Mouse (Mus musculus): ENCODE measurements at regions not wholly inside any gene's neighbourhood (a gene's known extent, or its start where the extent isn't known, plus 50 kb on each side); places are given as distances from the start of the nearest gene placed in this dataset.
A peak's percentile ranks its signal among the peaks of the same experiment; 100 is the strongest.

DNA sequence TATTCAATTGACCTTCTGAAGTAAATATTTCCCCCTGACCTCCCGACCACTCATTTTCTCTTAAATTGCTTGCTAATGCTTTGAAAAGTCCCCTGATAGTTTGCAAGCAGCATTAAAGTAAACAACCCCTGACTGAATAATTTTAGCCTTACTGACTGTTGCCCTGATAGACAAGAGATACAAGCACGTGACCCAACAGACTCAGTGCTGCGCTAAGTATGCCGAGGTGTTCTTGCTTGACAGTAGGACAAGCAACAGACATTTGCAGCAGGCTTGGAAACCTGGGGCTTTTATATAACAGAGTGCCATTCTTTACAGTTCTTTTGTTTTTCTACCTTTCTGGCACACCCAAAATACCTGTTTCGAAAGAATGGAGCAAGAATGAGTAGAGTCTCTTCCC, 2779.9 kb upstream of the Gm7489 start:
- no peak overlapping the region for H3K27ac ChIP-seq

GRCm38 (mm10) chr15:51105359-51106008, 2779.2 kb upstream of the Gm7489 start:
- Histone ChIP-seq H3K9ac (no peak overlapping the region), H3K4me2 (replicated peaks) (peak overlapping the region; percentile 30), H3K27me3 (no peaks in the 10 kb centered on the region), H3K4me3 (no peak overlapping the region), H3K9me3 (no peaks in the 10 kb centered on the region), H3K27ac (no peak overlapping the region), H3K36me3 (no peaks in the 10 kb centered on the region), H3K4me1 (peaks cover 10% of the 10 kb centered on the region; the same call in 1 of the 2 replicates)
- 62% methylated on average over 17 of the region's 17 CpGs for WGBS
- ATAC-seq (ENCODE audit: low FRiP score, low read depth) = no peak

More for the DNA sequence above, 2779.9 kb upstream of the Gm7489 start:
- Histone ChIP-seq H3K9ac (0 out of 2 replicates have a peak overlapping the region, but pooled peaks have one; percentile 36), H3K9me3 (no peaks in the 10 kb centered on the region), H3K4me2 (replicated peaks) (peak overlapping the region; percentile 51), H3K36me3 (no peaks in the 10 kb centered on the region), H3K27me3 (no peaks in the 10 kb centered on the region), H3K4me1 (peaks cover 10% of the 10 kb centered on the region; the same call in 1 of the 2 replicates), H3K4me3 (no peak overlapping the region)
- no peak for ATAC-seq (ENCODE audit: low FRiP score, low read depth)
- 47% methylated on average over 5 of the region's 5 CpGs for WGBS

DNA sequence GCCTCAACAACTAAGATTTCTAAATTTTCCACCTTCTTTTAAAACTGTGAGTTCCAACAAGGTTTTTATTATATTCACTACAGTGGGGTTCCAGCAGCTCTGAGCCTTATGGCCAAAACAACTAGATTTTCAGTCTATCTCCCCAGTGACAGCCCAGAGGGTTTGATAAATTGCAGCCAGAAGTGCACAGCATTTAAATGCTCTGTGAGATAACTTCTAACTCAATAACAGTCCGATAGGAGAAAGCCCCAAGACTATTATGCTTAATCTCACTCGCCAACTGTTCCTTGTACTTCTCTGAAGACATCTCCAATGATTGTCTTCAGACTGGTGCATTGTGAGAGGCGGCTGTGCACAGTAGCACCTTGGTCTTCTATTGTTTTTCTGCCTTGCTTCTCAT, 2774.5 kb upstream of the Gm7489 start:
- ATAC-seq (ENCODE audit: low FRiP score, low read depth) = no peak
- H3K4me3 ChIP-seq = no peak overlapping the region
- no peak overlapping the region for H3K4me2 ChIP-seq (replicated peaks)
- no peak overlapping the region for H3K27ac ChIP-seq
- peaks cover 3% of the 10 kb centered on the region; the same call in 1 of the 2 replicates for H3K4me1 ChIP-seq
- H3K9ac ChIP-seq = no peak overlapping the region
- WGBS = 79% methylated on average over 3 of the region's 3 CpGs
- no peaks in the 10 kb centered on the region for H3K27me3 ChIP-seq
- H3K9me3 ChIP-seq = no peaks in the 10 kb centered on the region
- H3K36me3 ChIP-seq = no peaks in the 10 kb centered on the region

- Histone ChIP-seq H3K9me3 (no peaks in the 10 kb centered on the region), H3K4me2 (replicated peaks) (no peak overlapping the region), H3K36me3 (no peaks in the 10 kb centered on the region), H3K4me1 (0 out of 2 replicates have a peak, but pooled peaks cover under 1% of the 10 kb centered on the region), H3K9ac (no peak overlapping the region), H3K27ac (no peak overlapping the region), H3K27me3 (no peaks in the 10 kb centered on the region), H3K4me3 (no peak overlapping the region)
- no peak for ATAC-seq (ENCODE audit: low FRiP score, low read depth)
- 57% methylated on average over 2 of the region's 2 CpGs for WGBS
These were observed 2758.8 kb upstream of the Gm7489 start for GRCm38 (mm10) chr15:51125896-51126295.

GRCm38 (mm10) chr15:51131017-51131416, 2753.7 kb upstream of the Gm7489 start:
- no peak overlapping the region for H3K9ac ChIP-seq
- WGBS = 73% methylated on average over 4 of the region's 4 CpGs
- no peaks in the 10 kb centered on the region for H3K36me3 ChIP-seq
- peaks cover 10% of the 10 kb centered on the region; the same call in 1 of the 2 replicates for H3K4me1 ChIP-seq
- H3K4me3 ChIP-seq = no peak overlapping the region
- no peak overlapping the region for H3K27ac ChIP-seq
- H3K9me3 ChIP-seq = no peaks in the 10 kb centered on the region
- no peak overlapping the region for H3K4me2 ChIP-seq (replicated peaks)
- no peak for ATAC-seq (ENCODE audit: low FRiP score, low read depth)
- no peaks in the 10 kb centered on the region for H3K27me3 ChIP-seq

- no peaks in the 10 kb centered on the region for H3K27me3 ChIP-seq
- H3K9me3 ChIP-seq = no peaks in the 10 kb centered on the region
- peaks cover 9% of the 10 kb centered on the region; the same call in 1 of the 2 replicates for H3K4me1 ChIP-seq
- H3K4me3 ChIP-seq = no peak overlapping the region
- no peak overlapping the region for H3K9ac ChIP-seq
- ATAC-seq (ENCODE audit: low FRiP score, low read depth) = peak; percentile 64; the same call in 1 of the 2 replicates
- H3K27ac ChIP-seq = no peak overlapping the region
- no peaks in the 10 kb centered on the region for H3K36me3 ChIP-seq
- 37% methylated on average over 1 of the region's 1 CpGs for WGBS
- H3K4me2 ChIP-seq (replicated peaks) = no peak overlapping the region
These were observed 2748.6 kb upstream of the Gm7489 start for GRCm38 (mm10) chr15:51136121-51136520.

DNA sequence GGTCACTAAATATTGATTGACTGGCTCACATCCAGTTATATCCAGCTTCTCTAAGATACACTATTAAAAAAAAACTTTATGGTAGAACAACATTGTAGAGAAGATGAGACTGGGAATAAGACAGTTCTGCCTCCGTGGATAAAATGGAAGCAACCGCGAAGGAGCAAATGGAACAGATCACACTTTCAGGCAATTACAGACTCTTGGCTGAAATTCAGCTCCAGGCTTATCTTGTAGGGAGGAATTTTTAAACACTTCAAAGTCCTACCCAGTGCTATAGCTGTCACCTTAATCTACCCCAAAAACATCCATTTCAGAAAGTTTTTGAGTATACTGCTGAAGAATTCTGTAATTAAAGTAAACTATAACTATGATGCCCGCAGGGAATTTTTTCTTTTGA, 2745.2 kb upstream of the Gm7489 start:
- no peak for ATAC-seq (ENCODE audit: low FRiP score, low read depth)
- Histone ChIP-seq H3K9ac (no peak overlapping the region), H3K36me3 (no peaks in the 10 kb centered on the region), H3K4me2 (replicated peaks) (no peak overlapping the region), H3K27me3 (no peaks in the 10 kb centered on the region), H3K27ac (no peak overlapping the region), H3K9me3 (no peaks in the 10 kb centered on the region), H3K4me1 (peaks cover 9% of the 10 kb centered on the region; the same call in 1 of the 2 replicates), H3K4me3 (no peak overlapping the region)
- WGBS = 65% methylated on average over 4 of the region's 4 CpGs

DNA sequence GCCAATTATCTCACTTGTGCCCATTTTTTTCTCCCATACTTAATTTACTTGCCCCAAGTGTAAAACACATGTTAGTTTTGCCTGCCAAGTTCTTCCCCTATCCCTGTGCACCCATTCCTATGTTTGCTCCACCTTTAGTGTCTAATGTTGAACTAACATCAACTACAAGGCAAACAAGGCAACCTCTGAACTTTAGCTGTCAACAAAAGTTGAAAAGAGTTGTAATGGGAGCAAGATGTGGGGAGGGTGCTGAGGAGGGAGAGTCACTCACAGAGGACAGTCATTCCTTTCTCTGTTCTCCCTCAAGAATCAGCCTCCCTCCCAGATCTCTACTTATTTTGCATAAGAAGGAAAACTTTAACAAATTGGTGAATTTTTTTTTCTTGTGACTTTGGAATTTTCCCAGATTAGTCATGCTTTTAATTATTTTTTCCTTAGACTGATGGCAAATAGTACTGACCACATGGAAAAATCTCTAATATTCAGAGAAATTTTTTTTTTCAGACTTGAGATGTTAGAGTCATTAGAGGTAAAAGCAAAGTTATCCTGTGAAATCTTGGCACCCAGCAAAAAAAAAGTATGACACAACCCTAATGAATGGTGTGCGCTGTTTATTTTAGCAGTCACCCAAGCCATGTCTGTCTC, 2710.6 kb upstream of the Gm7489 start:
- WGBS = 95% methylated on average over 1 of the region's 1 CpGs
- Histone ChIP-seq H3K27ac (no peak overlapping the region), H3K4me2 (replicated peaks) (no peak overlapping the region), H3K9ac (no peak overlapping the region), H3K36me3 (no peaks in the 10 kb centered on the region), H3K4me1 (no peaks in the 10 kb centered on the region), H3K9me3 (no peaks in the 10 kb centered on the region), H3K4me3 (no peak overlapping the region), H3K27me3 (no peaks in the 10 kb centered on the region)
- ATAC-seq (ENCODE audit: low FRiP score, low read depth) = no peak

GRCm38 (mm10) chr15:51176466-51176865, 2708.2 kb upstream of the Gm7489 start:
- H3K36me3 ChIP-seq = no peaks in the 10 kb centered on the region
- no peak overlapping the region for H3K9ac ChIP-seq
- H3K27me3 ChIP-seq = no peaks in the 10 kb centered on the region
- 58% methylated on average over 2 of the region's 2 CpGs for WGBS
- H3K9me3 ChIP-seq = no peaks in the 10 kb centered on the region
- no peak overlapping the region for H3K4me3 ChIP-seq
- no peak overlapping the region for H3K4me2 ChIP-seq (replicated peaks)
- no peak for ATAC-seq (ENCODE audit: low FRiP score, low read depth)
- no peak overlapping the region for H3K27ac ChIP-seq
- no peaks in the 10 kb centered on the region for H3K4me1 ChIP-seq

DNA sequence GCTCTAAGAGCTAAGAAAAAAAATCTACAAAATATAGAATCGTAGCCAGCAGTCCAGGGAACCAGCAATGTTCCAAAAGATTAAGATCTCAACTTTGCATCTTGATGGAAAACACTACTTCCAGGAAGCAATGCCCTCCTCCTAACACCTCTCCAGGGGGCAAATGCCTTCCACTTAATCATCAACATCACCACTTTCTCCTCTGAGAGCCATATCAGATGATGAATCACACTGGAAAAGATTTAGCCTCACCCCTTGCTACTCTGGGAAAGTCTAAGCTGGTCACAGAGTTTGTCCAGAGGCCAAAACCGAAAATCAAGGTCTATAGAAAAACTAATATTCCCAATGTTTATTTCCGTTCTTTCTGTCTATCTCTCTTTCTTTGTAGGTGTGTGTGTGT, 2695.6 kb upstream of the Gm7489 start:
- no peaks in the 10 kb centered on the region for H3K36me3 ChIP-seq
- H3K4me2 ChIP-seq (replicated peaks) = no peak overlapping the region
- H3K27ac ChIP-seq = no peak overlapping the region
- H3K4me3 ChIP-seq = no peak overlapping the region
- no peaks in the 10 kb centered on the region for H3K27me3 ChIP-seq
- 0 out of 2 replicates have a peak, but pooled peaks cover 3% of the 10 kb centered on the region for H3K9me3 ChIP-seq
- no peak for ATAC-seq (ENCODE audit: low FRiP score, low read depth)
- 79% methylated on average over 3 of the region's 3 CpGs for WGBS
- no peak overlapping the region for H3K9ac ChIP-seq
- H3K4me1 ChIP-seq = no peaks in the 10 kb centered on the region

GRCm38 (mm10) chr15:51197466-51198158, 2687.1 kb upstream of the Gm7489 start:
- no peaks in the 10 kb centered on the region for H3K27me3 ChIP-seq
- 59% methylated on average over 4 of the region's 4 CpGs for WGBS
- ATAC-seq (ENCODE audit: low FRiP score, low read depth) = no peak
- H3K36me3 ChIP-seq = no peaks in the 10 kb centered on the region
- no peak overlapping the region for H3K4me2 ChIP-seq (replicated peaks)
- H3K27ac ChIP-seq = no peak overlapping the region
- H3K4me3 ChIP-seq = no peak overlapping the region
- no peak overlapping the region for H3K9ac ChIP-seq
- no peaks in the 10 kb centered on the region for H3K4me1 ChIP-seq
- no peaks in the 10 kb centered on the region for H3K9me3 ChIP-seq

- no peak overlapping the region for H3K4me2 ChIP-seq (replicated peaks)
- no peak overlapping the region for H3K4me3 ChIP-seq
- no peaks in the 10 kb centered on the region for H3K27me3 ChIP-seq
- H3K27ac ChIP-seq = no peak overlapping the region
- H3K4me1 ChIP-seq = no peaks in the 10 kb centered on the region
- H3K9me3 ChIP-seq = no peaks in the 10 kb centered on the region
- H3K9ac ChIP-seq = no peak overlapping the region
- ATAC-seq (ENCODE audit: low FRiP score, low read depth) = no peak
- H3K36me3 ChIP-seq = no peaks in the 10 kb centered on the region
- WGBS = 88% methylated on average over 2 of the region's 2 CpGs
These were observed 2681.4 kb upstream of the Gm7489 start for GRCm38 (mm10) chr15:51203351-51203750.

Data from limb, embryonic 13.5 days (tissue).